Mouse (Mus musculus): ENCODE measurements around the gene Gper1. TPM values are rescaled to one million over a fixed set of nuclear protein-coding genes. Genes with fewer than 3 reads are reported as not detected.

Gene Gper1
- polyA plus RNA-seq, 1 experiment: 0.27 TPM

DNA sequence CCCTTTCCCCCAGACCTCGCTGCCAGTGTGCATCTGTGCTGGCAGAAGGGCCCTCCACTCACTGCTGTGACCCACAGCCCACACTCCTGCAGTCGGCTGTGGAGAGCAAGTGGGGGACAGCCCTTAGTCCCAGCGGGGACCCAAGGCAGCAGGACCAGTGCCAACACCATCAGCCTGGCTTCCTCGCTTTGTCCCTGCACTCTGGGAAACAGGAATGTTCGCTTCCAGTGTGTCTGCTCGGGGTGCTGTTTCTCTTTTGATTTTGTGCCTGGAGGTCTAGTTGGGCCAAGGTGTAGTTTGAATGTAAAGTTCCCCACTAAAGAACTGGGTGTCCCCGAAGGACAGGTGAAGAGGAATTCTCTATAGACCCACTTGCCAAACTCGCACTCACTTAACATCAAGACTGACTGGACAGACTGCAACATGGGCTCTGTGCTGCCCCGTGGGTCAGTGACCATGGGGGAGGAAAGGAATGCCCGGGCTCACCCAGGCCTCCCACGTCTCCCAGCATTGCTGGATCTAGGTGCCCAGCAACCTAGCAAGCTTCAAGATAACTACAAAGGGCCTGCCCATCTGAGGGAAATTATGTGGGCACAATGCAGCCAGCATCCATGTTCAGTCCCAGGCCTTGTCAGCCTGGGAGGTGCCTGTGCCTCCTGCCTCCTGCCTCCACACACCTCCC, 31.5 kb upstream of the Gper1 start:
- Histone ChIP-seq H3K27me3 (ENCODE audit: control insufficient read depth, insufficient read depth, low read length) (no peaks in the 10 kb centered on the region), H3K27ac (ENCODE audit: control insufficient read depth, insufficient read depth, low read depth, low read length) (no peak overlapping the region), H3K36me3 (ENCODE audit: control insufficient read depth, insufficient read depth, low read length) (no peaks in the 10 kb centered on the region), H3K4me3 (ENCODE audit: control insufficient read depth, low read depth, low read length) (no peak overlapping the region), H3K4me1 (ENCODE audit: control insufficient read depth, insufficient read depth, low read length) (no peaks in the 10 kb centered on the region; the same call in 1 of the 2 replicates)
- no peak for TF ChIP-seq CTCF (IDR thresholded peaks at IDR 0.05; ENCODE audit: control insufficient read depth, insufficient read depth, insufficient replicate concordance, low read depth, low read length)
- TF ChIP-seq POLR2A (IDR thresholded peaks at IDR 0.05; ENCODE audit: control insufficient read depth, low read depth, low read length): no peak

DNA sequence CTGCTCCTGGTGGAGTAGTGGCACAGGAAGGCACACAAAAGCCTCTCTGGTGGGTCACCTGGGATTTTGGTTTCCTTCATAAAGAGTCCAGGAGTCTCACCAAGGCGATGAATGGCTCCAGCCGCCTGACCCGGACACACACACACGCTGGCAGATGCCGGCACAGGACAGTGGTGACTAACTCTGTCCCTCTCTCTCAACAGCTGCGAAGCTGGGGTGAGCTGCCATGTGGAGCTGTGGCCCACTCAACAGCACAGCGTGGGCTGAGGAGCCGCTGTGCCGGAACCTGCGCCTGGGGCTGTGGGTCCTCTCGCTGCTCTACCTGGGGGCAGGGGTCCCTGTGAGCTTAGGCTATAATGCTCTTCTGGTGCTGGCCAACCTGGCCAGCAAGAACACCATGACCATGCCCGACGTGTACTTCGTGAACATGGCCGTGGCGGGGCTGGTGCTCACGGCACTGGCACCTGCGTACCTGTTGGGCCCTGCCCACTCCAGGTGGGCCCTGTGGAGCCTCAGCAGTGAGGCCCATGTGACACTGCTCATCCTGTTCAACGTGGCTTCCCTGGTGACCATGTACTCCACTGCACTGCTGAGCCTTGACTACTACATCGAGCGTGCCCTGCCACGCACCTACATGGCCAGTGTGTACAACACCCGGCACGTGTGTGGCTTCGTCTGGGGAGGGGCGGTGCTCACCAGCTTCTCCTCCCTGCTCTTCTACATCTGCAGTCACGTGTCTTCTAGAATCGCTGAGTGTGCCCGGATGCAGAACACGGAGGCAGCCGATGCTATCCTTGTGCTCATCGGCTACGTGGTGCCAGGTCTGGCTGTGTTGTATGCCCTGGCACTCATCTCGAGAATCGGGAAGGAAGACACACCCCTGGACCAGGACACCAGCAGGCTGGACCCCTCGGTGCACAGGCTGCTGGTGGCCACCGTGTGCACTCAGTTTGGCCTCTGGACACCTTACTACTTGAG, 30.4 kb upstream of the Gper1 start:
- H3K4me3 ChIP-seq (ENCODE audit: control insufficient read depth, low read depth, low read length): no peak overlapping the region
- H3K36me3 ChIP-seq (ENCODE audit: control insufficient read depth, insufficient read depth, low read length): no peaks in the 10 kb centered on the region
- no peaks in the 10 kb centered on the region; the same call in 1 of the 2 replicates for H3K4me1 ChIP-seq (ENCODE audit: control insufficient read depth, insufficient read depth, low read length)
- no peaks in the 10 kb centered on the region for H3K27me3 ChIP-seq (ENCODE audit: control insufficient read depth, insufficient read depth, low read length)
- H3K27ac ChIP-seq (ENCODE audit: control insufficient read depth, insufficient read depth, low read depth, low read length): no peak overlapping the region
- TF ChIP-seq CTCF (IDR thresholded peaks at IDR 0.05; ENCODE audit: control insufficient read depth, insufficient read depth, insufficient replicate concordance, low read depth, low read length): no peak
- no peak for TF ChIP-seq POLR2A (IDR thresholded peaks at IDR 0.05; ENCODE audit: control insufficient read depth, low read depth, low read length)

DNA sequence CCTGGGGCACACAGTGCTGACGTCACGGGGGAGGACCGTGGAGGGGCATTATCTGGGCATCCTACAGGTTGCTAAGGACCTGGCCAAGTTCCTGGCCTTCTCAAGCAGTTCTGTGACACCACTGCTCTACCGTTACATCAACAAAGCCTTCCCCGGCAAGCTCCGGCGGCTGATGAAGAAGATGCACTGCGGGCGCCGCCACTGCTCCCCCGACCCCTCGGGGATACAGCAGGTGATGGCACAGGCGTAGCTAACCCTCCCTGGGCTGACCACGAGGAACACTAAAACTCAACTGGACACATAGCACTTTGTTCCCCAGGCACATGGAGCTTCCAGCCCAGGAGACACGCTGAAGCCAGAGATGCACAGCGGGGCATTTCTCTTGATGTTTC, 29.8 kb upstream of the Gper1 start:
- Histone ChIP-seq H3K27ac (ENCODE audit: control insufficient read depth, insufficient read depth, low read depth, low read length) (no peak overlapping the region), H3K4me1 (ENCODE audit: control insufficient read depth, insufficient read depth, low read length) (no peaks in the 10 kb centered on the region; the same call in 1 of the 2 replicates), H3K4me3 (ENCODE audit: control insufficient read depth, low read depth, low read length) (no peak overlapping the region), H3K27me3 (ENCODE audit: control insufficient read depth, insufficient read depth, low read length) (no peaks in the 10 kb centered on the region), H3K36me3 (ENCODE audit: control insufficient read depth, insufficient read depth, low read length) (no peaks in the 10 kb centered on the region)
- no peak for TF ChIP-seq CTCF (IDR thresholded peaks at IDR 0.05; ENCODE audit: control insufficient read depth, insufficient read depth, insufficient replicate concordance, low read depth, low read length)
- TF ChIP-seq POLR2A (IDR thresholded peaks at IDR 0.05; ENCODE audit: control insufficient read depth, low read depth, low read length): no peak

GRCm38 (mm10) chr5:139394399-139394798, 28.6 kb upstream of the Gper1 start:
- no peaks in the 10 kb centered on the region for H3K36me3 ChIP-seq (ENCODE audit: control insufficient read depth, insufficient read depth, low read length)
- no peak overlapping the region for H3K27ac ChIP-seq (ENCODE audit: control insufficient read depth, insufficient read depth, low read depth, low read length)

DNA sequence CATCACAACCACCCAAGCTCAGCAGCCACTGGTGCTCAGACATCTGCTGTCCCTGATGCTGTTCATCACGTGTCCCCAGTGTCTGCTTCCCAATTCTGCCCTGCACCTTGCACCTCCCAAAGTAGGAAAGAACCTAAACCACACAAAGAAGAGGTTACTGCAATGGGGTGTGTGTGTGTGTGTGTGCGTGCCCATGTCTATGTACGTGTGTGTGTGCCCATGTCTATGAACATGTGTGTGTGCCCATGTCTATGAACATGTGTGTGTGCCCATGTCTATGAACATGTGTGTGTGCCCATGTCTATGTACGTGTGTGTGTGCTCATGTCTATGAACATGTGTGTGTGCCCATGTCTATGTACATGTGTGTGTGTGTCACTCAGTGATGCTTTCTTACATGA, 27.4 kb upstream of the Gper1 start:
- no peaks in the 10 kb centered on the region for H3K36me3 ChIP-seq (ENCODE audit: control insufficient read depth, insufficient read depth, low read length)
- H3K4me3 ChIP-seq (ENCODE audit: control insufficient read depth, low read depth, low read length): no peak overlapping the region
- no peaks in the 10 kb centered on the region for H3K27me3 ChIP-seq (ENCODE audit: control insufficient read depth, insufficient read depth, low read length)
- H3K27ac ChIP-seq (ENCODE audit: control insufficient read depth, insufficient read depth, low read depth, low read length): no peak overlapping the region
- H3K4me1 ChIP-seq (ENCODE audit: control insufficient read depth, insufficient read depth, low read length): peaks cover 2% of the 10 kb centered on the region; the same call in 1 of the 2 replicates
- TF ChIP-seq POLR2A (IDR thresholded peaks at IDR 0.05; ENCODE audit: control insufficient read depth, low read depth, low read length) (no peak), CTCF (IDR thresholded peaks at IDR 0.05; ENCODE audit: control insufficient read depth, insufficient read depth, insufficient replicate concordance, low read depth, low read length) (no peak)

More at GRCm38 (mm10) chr5:139394399-139394798, 28.6 kb upstream of the Gper1 start:
- H3K4me1 ChIP-seq (ENCODE audit: control insufficient read depth, insufficient read depth, low read length): peaks cover 2% of the 10 kb centered on the region; the same call in 1 of the 2 replicates
- no peak overlapping the region for H3K4me3 ChIP-seq (ENCODE audit: control insufficient read depth, low read depth, low read length)
- TF ChIP-seq POLR2A (IDR thresholded peaks at IDR 0.05; ENCODE audit: control insufficient read depth, low read depth, low read length) (no peak), CTCF (IDR thresholded peaks at IDR 0.05; ENCODE audit: control insufficient read depth, insufficient read depth, insufficient replicate concordance, low read depth, low read length) (no peak)
- H3K27me3 ChIP-seq (ENCODE audit: control insufficient read depth, insufficient read depth, low read length): no peaks in the 10 kb centered on the region

- Histone ChIP-seq H3K36me3 (ENCODE audit: control insufficient read depth, insufficient read depth, low read length) (no peaks in the 10 kb centered on the region), H3K27ac (ENCODE audit: control insufficient read depth, insufficient read depth, low read depth, low read length) (no peak overlapping the region), H3K27me3 (ENCODE audit: control insufficient read depth, insufficient read depth, low read length) (no peaks in the 10 kb centered on the region), H3K4me3 (ENCODE audit: control insufficient read depth, low read depth, low read length) (no peak overlapping the region), H3K4me1 (ENCODE audit: control insufficient read depth, insufficient read depth, low read length) (peaks cover 2% of the 10 kb centered on the region; the same call in 1 of the 2 replicates)
- TF ChIP-seq POLR2A (IDR thresholded peaks at IDR 0.05; ENCODE audit: control insufficient read depth, low read depth, low read length) (no peak), CTCF (IDR thresholded peaks at IDR 0.05; ENCODE audit: control insufficient read depth, insufficient read depth, insufficient replicate concordance, low read depth, low read length) (no peak)
Observed at GRCm38 (mm10) chr5:139397359-139397916, 25.5 kb upstream of the Gper1 start.
